Comparison of ENCODE assay signal across 10 mouse cellular contexts in the genomic region with DNA sequence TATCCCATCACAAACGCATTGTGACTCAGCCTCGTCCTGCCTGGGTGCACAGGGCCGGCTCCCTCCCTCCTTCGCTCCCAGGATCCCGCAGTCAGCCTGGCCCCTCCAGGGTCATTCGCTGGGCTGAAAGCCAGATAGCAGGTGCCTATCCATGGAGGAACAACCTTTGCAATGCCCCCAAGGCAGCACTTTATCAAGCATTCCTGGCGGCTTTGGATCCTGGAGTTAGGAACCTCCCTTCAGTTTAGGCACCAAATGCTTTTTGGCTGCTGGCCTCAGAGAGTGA.
DNase-seq lines count a peak whose midpoint lies in the region; ATAC-seq and TF ChIP-seq lines count a peak whose summit lies in the region.
"Had no signal": no experiment of that assay in that cellular context is flagged by ENCODE, and none has a peak within 500 bp of the region (broad histone marks: within the 10 kb centered on the region; RNA-seq: fewer than 3 reads in every experiment).

No protein-coding gene starts in this region.

- H3K79me2 ChIP-seq in myocyte (ENCODE audit: control insufficient read depth, insufficient read depth): no peaks in the 10 kb centered on the region

- H3K4me1 ChIP-seq in midbrain, embryonic 10.5 days: peaks cover 37% of the 10 kb centered on the region
- H3K4me1 ChIP-seq in midbrain, embryonic 15.5 days: peaks cover 6% of the 10 kb centered on the region; the same call in 1 of the 2 replicates
- peaks cover 9% of the 10 kb centered on the region for H3K4me1 ChIP-seq in hindbrain, embryonic 13.5 days (replicated peaks)

- no peak overlapping the region for H3K4me2 ChIP-seq in midbrain, embryonic 15.5 days
- H3K4me2 ChIP-seq in hindbrain, embryonic 13.5 days: no peak overlapping the region
- peak overlapping the region; percentile 21 for H3K4me2 ChIP-seq in myocyte (ENCODE audit: low read depth)

- no peaks in the 10 kb centered on the region for H3K36me3 ChIP-seq in midbrain, embryonic 10.5 days
- no peaks in the 10 kb centered on the region for H3K36me3 ChIP-seq in midbrain, embryonic 15.5 days (replicated peaks)
- no peaks in the 10 kb centered on the region for H3K36me3 ChIP-seq in hindbrain, embryonic 13.5 days
- no peaks in the 10 kb centered on the region for H3K36me3 ChIP-seq in myocyte (ENCODE audit: control insufficient read depth, insufficient read depth)

- 56% methylated on average over 7 of the region's 7 CpGs for WGBS in midbrain, embryonic 10.5 days
- 31% methylated on average over 7 of the region's 7 CpGs for WGBS in midbrain, embryonic 15.5 days
- 27% methylated on average over 7 of the region's 7 CpGs for WGBS in hindbrain, embryonic 13.5 days

- no peak for TF ChIP-seq POLR2A in myocyte (IDR thresholded peaks at IDR 0.05; ENCODE audit: insufficient read length, low read depth)

- no peak for ATAC-seq in midbrain, embryonic 15.5 days (replicated peaks)
- ATAC-seq in hindbrain, embryonic 13.5 days (ENCODE audit: low FRiP score): peak; percentile 56

- H3K27ac ChIP-seq in midbrain, embryonic 10.5 days (replicated peaks): peak overlapping the region; percentile 49; the same call in 1 of the 2 replicates
- H3K27ac ChIP-seq in midbrain, embryonic 15.5 days: no peak overlapping the region
- no peak overlapping the region for H3K27ac ChIP-seq in hindbrain, embryonic 13.5 days
- H3K27ac ChIP-seq: macrophage had no signal

- H3K27me3 ChIP-seq in midbrain, embryonic 10.5 days (ENCODE audit: low read depth, poor library complexity, severe bottlenecking): peaks cover 36% of the 10 kb centered on the region
- no peaks in the 10 kb centered on the region for H3K27me3 ChIP-seq in midbrain, embryonic 15.5 days (replicated peaks)
- H3K27me3 ChIP-seq in hindbrain, embryonic 13.5 days: peaks cover 7% of the 10 kb centered on the region; the same call in 1 of the 2 replicates
- H3K27me3 ChIP-seq in myocyte (ENCODE audit: control insufficient read depth, insufficient read depth, insufficient read length): no peaks in the 10 kb centered on the region

- no peak for DNase-seq in midbrain, embryonic 10.5 days (ENCODE audit: low spot score)
- peak; percentile 27 for DNase-seq in brain, adult 2 months (ENCODE audit: low read depth, low spot score)
- DNase-seq in frontal cortex, adult 2 months (ENCODE audit: extremely low spot score in 1 of 2, low spot score in 1 of 2): no peak
- DNase-seq in embryo, embryonic 9.5 days (ENCODE audit: extremely low spot score): no peak
- no peak for DNase-seq in T-cell, adult 2 months (ENCODE audit: low spot score)
- DNase-seq: layer of hippocampus, adult 9-11 months had no signal

- no peaks in the 10 kb centered on the region for H3K9me3 ChIP-seq in midbrain, embryonic 10.5 days (replicated peaks)
- no peaks in the 10 kb centered on the region for H3K9me3 ChIP-seq in midbrain, embryonic 15.5 days
- no peaks in the 10 kb centered on the region for H3K9me3 ChIP-seq in hindbrain, embryonic 13.5 days

- H3K9ac ChIP-seq in midbrain, embryonic 15.5 days: no peak overlapping the region
- H3K9ac ChIP-seq in hindbrain, embryonic 13.5 days: no peak overlapping the region

- no peak overlapping the region for H3ac ChIP-seq in myocyte (ENCODE audit: control insufficient read depth, insufficient read length)

- H3K4me3 ChIP-seq in midbrain, embryonic 10.5 days: no peak overlapping the region
- no peak overlapping the region for H3K4me3 ChIP-seq in midbrain, embryonic 15.5 days
- no peak overlapping the region for H3K4me3 ChIP-seq in hindbrain, embryonic 13.5 days
- no peak overlapping the region for H3K4me3 ChIP-seq in myocyte

TF ChIP-seq in myocyte, 11 proteins besides CTCF, POLR2A, EP300 and RAD21:
- TF ChIP-seq TCF12 (IDR thresholded peaks at IDR 0.05; ENCODE audit: insufficient read depth, poor library complexity, severe bottlenecking): no peak
